Mouse (Mus musculus): ENCODE measurements around the gene Bach2. TPM values are rescaled to one million over a fixed set of nuclear protein-coding genes. Genes with fewer than 3 reads are reported as not detected.

The Bach2 gene
- polyA plus RNA-seq, 1 experiment from 2014 or later: 6.7 TPM

- Histone ChIP-seq H3K4me2 (ENCODE audit: low read length) (no peak overlapping the region), H3K27me3 (replicated peaks; ENCODE audit: control insufficient read depth, insufficient read depth, low read length) (no peaks in the 10 kb centered on the region), H3K36me3 (ENCODE audit: control insufficient read depth, insufficient read depth, low read length) (peaks cover 9% of the 10 kb centered on the region; the same call in 1 of the 2 replicates), H3K4me3 (ENCODE audit: low read depth, low read length) (no peak overlapping the region), H3K9me3 (ENCODE audit: control insufficient read depth, low read length) (no peaks in the 10 kb centered on the region), H3K4me1 (replicated peaks; ENCODE audit: control insufficient read depth, insufficient read depth, low read length) (peaks cover 12% of the 10 kb centered on the region), H3K9ac (ENCODE audit: low read length) (no peak overlapping the region), H3K27ac (ENCODE audit: low read depth) (no peak overlapping the region)
- WGBS: 58% methylated on average over 12 of the region's 12 CpGs
- DNase-seq (ENCODE audit: low spot score): no peak
- ATAC-seq (replicated peaks; ENCODE audit: low FRiP score, low TSS enrichment, low read depth): no peak
These were observed 323.0 kb downstream of the Bach2 start for GRCm38 (mm10) chr4:32561555-32562095.

- H3K9me3 ChIP-seq (ENCODE audit: control insufficient read depth, low read length): no peaks in the 10 kb centered on the region
- no peaks in the 10 kb centered on the region for H3K27me3 ChIP-seq (replicated peaks; ENCODE audit: control insufficient read depth, insufficient read depth, low read length)
- H3K4me1 ChIP-seq (replicated peaks; ENCODE audit: control insufficient read depth, insufficient read depth, low read length): peaks cover 12% of the 10 kb centered on the region
- 97% methylated on average over 35 of the region's 35 CpGs for WGBS
- H3K9ac ChIP-seq (ENCODE audit: low read length): no peak overlapping the region
- H3K4me2 ChIP-seq (ENCODE audit: low read length): no peak overlapping the region
- H3K4me3 ChIP-seq (ENCODE audit: low read depth, low read length): no peak overlapping the region
- ATAC-seq (replicated peaks; ENCODE audit: low FRiP score, low TSS enrichment, low read depth) (no peak), DNase-seq (ENCODE audit: low spot score) (no peak)
- peaks cover 9% of the 10 kb centered on the region; the same call in 1 of the 2 replicates for H3K36me3 ChIP-seq (ENCODE audit: control insufficient read depth, insufficient read depth, low read length)
- H3K27ac ChIP-seq (ENCODE audit: low read depth): no peak overlapping the region
These were observed 323.9 kb downstream of the Bach2 start for GRCm38 (mm10) chr4:32562319-32563115.

- Histone ChIP-seq H3K27ac (ENCODE audit: low read depth) (no peak overlapping the region), H3K36me3 (ENCODE audit: control insufficient read depth, insufficient read depth, low read length) (peaks cover 9% of the 10 kb centered on the region; the same call in 1 of the 2 replicates), H3K9ac (ENCODE audit: low read length) (no peak overlapping the region), H3K27me3 (replicated peaks; ENCODE audit: control insufficient read depth, insufficient read depth, low read length) (no peaks in the 10 kb centered on the region), H3K4me3 (ENCODE audit: low read depth, low read length) (no peak overlapping the region), H3K9me3 (ENCODE audit: control insufficient read depth, low read length) (no peaks in the 10 kb centered on the region), H3K4me2 (ENCODE audit: low read length) (no peak overlapping the region), H3K4me1 (replicated peaks; ENCODE audit: control insufficient read depth, insufficient read depth, low read length) (peaks cover 12% of the 10 kb centered on the region)
- DNase-seq (ENCODE audit: low spot score) (no peak), ATAC-seq (replicated peaks; ENCODE audit: low FRiP score, low TSS enrichment, low read depth) (no peak)
- 87% methylated on average over 7 of the region's 7 CpGs for WGBS
These were observed 325.8 kb downstream of the Bach2 start for GRCm38 (mm10) chr4:32564416-32564815.

- Histone ChIP-seq H3K27me3 (replicated peaks; ENCODE audit: control insufficient read depth, insufficient read depth, low read length) (no peaks in the 10 kb centered on the region), H3K4me1 (replicated peaks; ENCODE audit: control insufficient read depth, insufficient read depth, low read length) (peaks cover 11% of the 10 kb centered on the region), H3K9me3 (ENCODE audit: control insufficient read depth, low read length) (no peaks in the 10 kb centered on the region), H3K4me3 (ENCODE audit: low read depth, low read length) (no peak overlapping the region), H3K9ac (ENCODE audit: low read length) (no peak overlapping the region), H3K36me3 (ENCODE audit: control insufficient read depth, insufficient read depth, low read length) (peaks cover 9% of the 10 kb centered on the region; the same call in 1 of the 2 replicates), H3K27ac (ENCODE audit: low read depth) (no peak overlapping the region), H3K4me2 (ENCODE audit: low read length) (no peak overlapping the region)
- ATAC-seq (replicated peaks; ENCODE audit: low FRiP score, low TSS enrichment, low read depth) (no peak), DNase-seq (ENCODE audit: low spot score) (no peak)
- 87% methylated on average over 8 of the region's 8 CpGs for WGBS
These were observed 326.3 kb downstream of the Bach2 start for GRCm38 (mm10) chr4:32564918-32565317.

- peaks cover 11% of the 10 kb centered on the region for H3K4me1 ChIP-seq (replicated peaks; ENCODE audit: control insufficient read depth, insufficient read depth, low read length)
- H3K9me3 ChIP-seq (ENCODE audit: control insufficient read depth, low read length): no peaks in the 10 kb centered on the region
- no peak overlapping the region for H3K4me2 ChIP-seq (ENCODE audit: low read length)
- H3K4me3 ChIP-seq (ENCODE audit: low read depth, low read length): no peak overlapping the region
- DNase-seq (ENCODE audit: low spot score): no peak
- no peak overlapping the region for H3K27ac ChIP-seq (ENCODE audit: low read depth)
- WGBS: 78% methylated on average over 4 of the region's 4 CpGs
- H3K36me3 ChIP-seq (ENCODE audit: control insufficient read depth, insufficient read depth, low read length): 0 out of 2 replicates have a peak, but pooled peaks cover under 1% of the 10 kb centered on the region
- ATAC-seq (replicated peaks; ENCODE audit: low FRiP score, low TSS enrichment, low read depth): no peak
- no peak overlapping the region for H3K9ac ChIP-seq (ENCODE audit: low read length)
- no peaks in the 10 kb centered on the region for H3K27me3 ChIP-seq (replicated peaks; ENCODE audit: control insufficient read depth, insufficient read depth, low read length)
These were observed 330.4 kb downstream of the Bach2 start for GRCm38 (mm10) chr4:32569054-32569453.

- H3K4me3 ChIP-seq (ENCODE audit: low read depth, low read length): no peak overlapping the region
- H3K4me2 ChIP-seq (ENCODE audit: low read length): no peak overlapping the region
- H3K27me3 ChIP-seq (replicated peaks; ENCODE audit: control insufficient read depth, insufficient read depth, low read length): no peaks in the 10 kb centered on the region
- 39% methylated on average over 17 of the region's 17 CpGs for WGBS
- ATAC-seq (replicated peaks; ENCODE audit: low FRiP score, low TSS enrichment, low read depth) (peak; percentile 42; the same call in 1 of the 2 replicates), DNase-seq (ENCODE audit: low spot score) (peak; percentile 50)
- H3K4me1 ChIP-seq (replicated peaks; ENCODE audit: control insufficient read depth, insufficient read depth, low read length): peaks cover 11% of the 10 kb centered on the region
- no peaks in the 10 kb centered on the region for H3K9me3 ChIP-seq (ENCODE audit: control insufficient read depth, low read length)
- H3K36me3 ChIP-seq (ENCODE audit: control insufficient read depth, insufficient read depth, low read length): no peaks in the 10 kb centered on the region
- H3K9ac ChIP-seq (ENCODE audit: low read length): no peak overlapping the region
- no peak overlapping the region for H3K27ac ChIP-seq (ENCODE audit: low read depth)
These were observed 331.7 kb downstream of the Bach2 start for GRCm38 (mm10) chr4:32569995-32570938.

GRCm38 (mm10) chr4:32570939-32571317 is 332.3 kb downstream of the Bach2 start:
- 55% methylated on average over 8 of the region's 8 CpGs for WGBS

GRCm38 (mm10) chr4:32571441-32571840 is 332.8 kb downstream of the Bach2 start:
- Histone ChIP-seq H3K4me3 (ENCODE audit: low read depth, low read length) (no peak overlapping the region), H3K9ac (ENCODE audit: low read length) (no peak overlapping the region), H3K27ac (ENCODE audit: low read depth) (no peak overlapping the region), H3K27me3 (replicated peaks; ENCODE audit: control insufficient read depth, insufficient read depth, low read length) (no peaks in the 10 kb centered on the region), H3K36me3 (ENCODE audit: control insufficient read depth, insufficient read depth, low read length) (peaks cover 2% of the 10 kb centered on the region; the same call in 1 of the 2 replicates), H3K4me1 (replicated peaks; ENCODE audit: control insufficient read depth, insufficient read depth, low read length) (peaks cover 11% of the 10 kb centered on the region), H3K4me2 (ENCODE audit: low read length) (no peak overlapping the region), H3K9me3 (ENCODE audit: control insufficient read depth, low read length) (no peaks in the 10 kb centered on the region)
- ATAC-seq (replicated peaks; ENCODE audit: low FRiP score, low TSS enrichment, low read depth) (no peak), DNase-seq (ENCODE audit: low spot score) (peak; percentile 48)
- 51% methylated on average over 3 of the region's 3 CpGs for WGBS

More at GRCm38 (mm10) chr4:32570939-32571317, 332.3 kb downstream of the Bach2 start:
- H3K27ac ChIP-seq (ENCODE audit: low read depth): no peak overlapping the region
- H3K9me3 ChIP-seq (ENCODE audit: control insufficient read depth, low read length): no peaks in the 10 kb centered on the region
- no peak overlapping the region for H3K4me2 ChIP-seq (ENCODE audit: low read length)
- H3K4me1 ChIP-seq (replicated peaks; ENCODE audit: control insufficient read depth, insufficient read depth, low read length): peaks cover 11% of the 10 kb centered on the region
- H3K27me3 ChIP-seq (replicated peaks; ENCODE audit: control insufficient read depth, insufficient read depth, low read length): no peaks in the 10 kb centered on the region
- DNase-seq (ENCODE audit: low spot score) (peak; percentile 53), ATAC-seq (replicated peaks; ENCODE audit: low FRiP score, low TSS enrichment, low read depth) (no peak)
- H3K36me3 ChIP-seq (ENCODE audit: control insufficient read depth, insufficient read depth, low read length): no peaks in the 10 kb centered on the region
- H3K9ac ChIP-seq (ENCODE audit: low read length): no peak overlapping the region
- H3K4me3 ChIP-seq (ENCODE audit: low read depth, low read length): no peak overlapping the region

Measured in intestine, embryonic 14.5 days (tissue).